Mouse (Mus musculus): ENCODE measurements around the gene Pak1ip1.

- TF ChIP-seq EP300 (IDR thresholded peaks at IDR 0.05; ENCODE audit: insufficient read depth, low read depth, low read length) (no peak), CTCF (IDR thresholded peaks at IDR 0.05) (peak; percentile 51)
Measured at GRCm38 (mm10) chr13:41047280-41047679, 46.5 kb downstream of the Pak1ip1 start.
